13 mouse cellular contexts compared by ENCODE assay signal in genomic region chr1:92981056-92981845, GRCm38 (mm10). TPM values are rescaled to one million over a fixed set of nuclear protein-coding genes. Genes with fewer than 3 reads are reported as not detected.
DNase-seq lines count a peak whose midpoint lies in the region; ATAC-seq and TF ChIP-seq lines count a peak whose summit lies in the region.
"Had no signal": no experiment of that assay in that cellular context is flagged by ENCODE, and none has a peak within 500 bp of the region (broad histone marks: within the 10 kb centered on the region; RNA-seq: fewer than 3 reads in every experiment).

No protein-coding gene starts in this region.

- no peak for TF ChIP-seq EP300 in lung, postnatal 0 days (IDR thresholded peaks at IDR 0.05)
- no peak for TF ChIP-seq EP300 in stomach, postnatal 0 days (optimal IDR thresholded peaks at IDR 0.05)

- no peak for TF ChIP-seq POLR2A in kidney, adult 2 months (IDR thresholded peaks at IDR 0.05; ENCODE audit: low read depth, low read length)

- no peak overlapping the region for H3K4me2 ChIP-seq in heart, embryonic 11.5 days
- no peak overlapping the region for H3K4me2 ChIP-seq in lung, postnatal 0 days (replicated peaks; ENCODE audit: low read depth, low read length)
- no peak overlapping the region for H3K4me2 ChIP-seq in stomach, postnatal 0 days (replicated peaks; ENCODE audit: low read depth)

- peak; percentile 99 for DNase-seq in heart, adult 11 months
- peak; percentile 87 for DNase-seq in heart, adult 8-10 months (ENCODE audit: low spot score)
- DNase-seq in kidney, adult 2 months = peak; percentile 85
- peak; percentile 15 for DNase-seq in lung, postnatal 0 days (ENCODE audit: low spot score)
- no peak for DNase-seq in layer of hippocampus, adult 2 months (ENCODE audit: low spot score in 2 of 2)
- DNase-seq in left cerebral cortex, adult 9 months (ENCODE audit: low spot score in 2 of 2) = no peak
- DNase-seq in stomach, postnatal 0 days (ENCODE audit: low spot score) = no peak
- DNase-seq: cerebellum, postnatal 25 days; left cerebral cortex, postnatal 4 days had no signal

- no peaks in the 10 kb centered on the region for H3K36me3 ChIP-seq in heart, embryonic 11.5 days (ENCODE audit: control insufficient read depth, insufficient read depth, low read length)
- H3K36me3 ChIP-seq in kidney, adult 2 months (ENCODE audit: control insufficient read depth, insufficient read depth, low read length) = no peaks in the 10 kb centered on the region
- no peaks in the 10 kb centered on the region for H3K36me3 ChIP-seq in lung, postnatal 0 days (ENCODE audit: insufficient read depth, low read length)
- H3K36me3 ChIP-seq in stomach, postnatal 0 days (ENCODE audit: control insufficient read depth, insufficient read depth, low read length) = no peaks in the 10 kb centered on the region

- ATAC-seq in heart, embryonic 11.5 days (replicated peaks; ENCODE audit: insufficient number of reproducible peaks, low FRiP score, low TSS enrichment) = no peak
- no peak; the same call in 1 of the 2 replicates for ATAC-seq in lung, postnatal 0 days
- ATAC-seq in stomach, postnatal 0 days (ENCODE audit: low FRiP score, low TSS enrichment) = no peak
- ATAC-seq: Patski had no signal

- 65% methylated on average over 7 of the region's 7 CpGs for WGBS in heart, embryonic 11.5 days (ENCODE audit: insufficient replicate concordance)
- WGBS in kidney, adult 2 months = 71% methylated on average over 7 of the region's 7 CpGs
- 60% methylated on average over 7 of the region's 7 CpGs for WGBS in lung, postnatal 0 days
- WGBS in stomach, postnatal 0 days = 83% methylated on average over 7 of the region's 7 CpGs

- H3K4me3 ChIP-seq in heart, embryonic 11.5 days (ENCODE audit: low read depth, low read length) = no peak overlapping the region
- H3K4me3 ChIP-seq in kidney, adult 2 months (ENCODE audit: insufficient read depth, low read depth, low read length) = no peak overlapping the region
- no peak overlapping the region for H3K4me3 ChIP-seq in lung, postnatal 0 days (ENCODE audit: low read depth, low read length)
- H3K4me3 ChIP-seq in layer of hippocampus, adult 2 months = no peak overlapping the region
- no peak overlapping the region for H3K4me3 ChIP-seq in stomach, postnatal 0 days (ENCODE audit: low read depth, low read length)

- H3K4me1 ChIP-seq in heart, embryonic 11.5 days (ENCODE audit: control insufficient read depth, insufficient read depth, low read length) = peaks cover 16% of the 10 kb centered on the region
- H3K4me1 ChIP-seq in kidney, adult 2 months (ENCODE audit: control insufficient read depth, insufficient read depth, low read length) = no peaks in the 10 kb centered on the region
- H3K4me1 ChIP-seq in lung, postnatal 0 days (ENCODE audit: insufficient read depth, low read depth, low read length) = peaks cover 15% of the 10 kb centered on the region; the same call in 1 of the 2 replicates
- no peaks in the 10 kb centered on the region for H3K4me1 ChIP-seq in stomach, postnatal 0 days (replicated peaks; ENCODE audit: control insufficient read depth, insufficient read depth)

- no peak for TF ChIP-seq CTCF in kidney, adult 2 months (conservative IDR thresholded peaks at IDR 0.05; ENCODE audit: insufficient read depth, insufficient read length, low read depth, low read length)
- no peak for TF ChIP-seq CTCF in lung, postnatal 0 days (IDR thresholded peaks at IDR 0.05)
- TF ChIP-seq CTCF in layer of hippocampus, adult 2 months (conservative IDR thresholded peaks at IDR 0.05) = no peak
- TF ChIP-seq CTCF in stomach, postnatal 0 days (IDR thresholded peaks at IDR 0.05; ENCODE audit: low read depth) = no peak

- H3K9me3 ChIP-seq in heart, embryonic 11.5 days (replicated peaks; ENCODE audit: control insufficient read depth, low read length) = no peaks in the 10 kb centered on the region
- H3K9me3 ChIP-seq in lung, postnatal 0 days (ENCODE audit: low read length) = no peaks in the 10 kb centered on the region
- H3K9me3 ChIP-seq in stomach, postnatal 0 days (ENCODE audit: control insufficient read depth, low read length) = no peaks in the 10 kb centered on the region

- no peak overlapping the region for H3K27ac ChIP-seq in heart, embryonic 11.5 days (ENCODE audit: low read depth, low read length)
- H3K27ac ChIP-seq in kidney, adult 2 months (ENCODE audit: insufficient read depth, low read depth, low read length) = peak overlapping the region; percentile 27
- H3K27ac ChIP-seq in lung, postnatal 0 days (ENCODE audit: low read length) = no peak overlapping the region
- no peak overlapping the region for H3K27ac ChIP-seq in layer of hippocampus, adult 2 months
- H3K27ac ChIP-seq in stomach, postnatal 0 days (replicated peaks) = no peak overlapping the region

- peaks cover 3% of the 10 kb centered on the region; the same call in 1 of the 2 replicates for H3K27me3 ChIP-seq in heart, embryonic 11.5 days (ENCODE audit: control insufficient read depth, insufficient read depth, low read length)
- H3K27me3 ChIP-seq in kidney, adult 2 months (replicated peaks; ENCODE audit: control insufficient read depth, insufficient read depth, low read length) = no peaks in the 10 kb centered on the region
- H3K27me3 ChIP-seq in lung, postnatal 0 days (replicated peaks; ENCODE audit: insufficient read depth, low read length) = no peaks in the 10 kb centered on the region
- H3K27me3 ChIP-seq in stomach, postnatal 0 days (ENCODE audit: control insufficient read depth, insufficient read depth, low read length) = no peaks in the 10 kb centered on the region

- H3K9ac ChIP-seq in heart, embryonic 11.5 days (ENCODE audit: low read depth, low read length) = no peak overlapping the region
- H3K9ac ChIP-seq in lung, postnatal 0 days (replicated peaks; ENCODE audit: low read depth) = no peak overlapping the region
- no peak overlapping the region for H3K9ac ChIP-seq in stomach, postnatal 0 days (ENCODE audit: low read length)

RNA-seq across cellular contexts. Expression of gene Aqp12, which starts 24.9 kb away (rescaled TPM):
- not detected in 2 replicates for polyA plus RNA-seq in heart, embryonic 11.5 days (2014; fragmentation: Nextera tagmentation; extraction: Ambion mirVana)
- not detected for total RNA-seq in heart, adult 8-10 months (2022)
- not detected in 2 replicates for polyA plus RNA-seq in kidney, adult 2 months (2012; rRNA removed)
- not detected in 2 replicates for polyA plus RNA-seq in lung, postnatal 0 days (2015; fragmentation: Nextera tagmentation; extraction: Ambion mirVana)
- not detected for total RNA-seq in layer of hippocampus, adult 2 months (2021)
- 0.12 TPM in 1 of 2 replicates, not detected in the other for polyA plus RNA-seq in stomach, postnatal 0 days (2015; fragmentation: Nextera tagmentation; extraction: Ambion mirVana)
- total RNA-seq: left cerebral cortex, postnatal 4 days had no signal
- polyA plus RNA-seq: embryonic facial prominence, embryonic 14.5 days; frontal cortex, adult 2 months; Patski had no signal

RNA-seq across cellular contexts. Expression of gene Gpr35, which starts 30.6 kb away (rescaled TPM):
- 0.09 TPM in 1 of 2 replicates, not detected in the other for polyA plus RNA-seq in heart, embryonic 11.5 days (2014; fragmentation: Nextera tagmentation; extraction: Ambion mirVana)
- total RNA-seq in heart, adult 8-10 months (2022) = 1 to 10 TPM in 1 of 4 experiments, under 1 TPM in 3; 0.19 to 1.3 (median 0.47) TPM
- polyA plus RNA-seq in kidney, adult 2 months (2012; rRNA removed) = 1.3 and 1.9 TPM in 2 replicates
- 1.2 and 1.7 TPM in 2 replicates for polyA plus RNA-seq in lung, postnatal 0 days (2015; fragmentation: Nextera tagmentation; extraction: Ambion mirVana)
- total RNA-seq in layer of hippocampus, adult 2 months (2021) = under 1 TPM; 0.12 to 0.33 TPM
- 3.7 and 4.1 TPM in 2 replicates for polyA plus RNA-seq in stomach, postnatal 0 days (2015; fragmentation: Nextera tagmentation; extraction: Ambion mirVana)
- polyA plus RNA-seq: Patski had no signal

RNA-seq across cellular contexts. Expression of gene Capn10, which starts 47.1 kb away (rescaled TPM):
- 11.8 and 14.7 TPM in 2 replicates for polyA plus RNA-seq in heart, embryonic 11.5 days (2014; fragmentation: Nextera tagmentation; extraction: Ambion mirVana)
- 1 to 10 TPM; 4.9 to 7.4 (median 6.7) TPM for total RNA-seq in heart, adult 8-10 months (2022)
- polyA plus RNA-seq in kidney, adult 2 months (2012; rRNA removed) = 38.9 and 46.2 TPM in 2 replicates
- 16.3 and 16.6 TPM in 2 replicates for polyA plus RNA-seq in lung, postnatal 0 days (2015; fragmentation: Nextera tagmentation; extraction: Ambion mirVana)
- 10 to 100 TPM; 46.4 to 47.1 TPM for total RNA-seq in layer of hippocampus, adult 2 months (2021)
- 21.2 and 23.3 TPM in 2 replicates for polyA plus RNA-seq in stomach, postnatal 0 days (2015; fragmentation: Nextera tagmentation; extraction: Ambion mirVana)

Comparison
In these comparisons a context has a peak if more than half of its experiments do, and no peak if none do; other contexts are left out.
1. DNase-seq: peak in heart, adult 11 months (single experiment), heart, adult 8-10 months (single experiment), kidney, adult 2 months (single experiment) and lung, postnatal 0 days (single experiment); none in layer of hippocampus, adult 2 months (0 of 2), left cerebral cortex, adult 9 months (0 of 2) and stomach, postnatal 0 days (single experiment).